Mouse (Mus musculus): ENCODE results near the gene Ubr1.

Ubr1 gene

GRCm38 (mm10) chr2:120853151-120853550, 117.4 kb downstream of the Ubr1 start:
- no peak for DNase-seq (ENCODE audit: low read depth)

GRCm38 (mm10) chr2:120852626-120853025, 117.9 kb downstream of the Ubr1 start:
- no peak for DNase-seq (ENCODE audit: low read depth)

GRCm38 (mm10) chr2:120850424-120851082, 120.0 kb downstream of the Ubr1 start, which contains the start of gene Ttbk2:
Ttbk2 (minus strand) TSS chr2:120850604.
- DNase-seq (ENCODE audit: low read depth), result peak; percentile 90

GRCm38 (mm10) chr2:120849449-120850423, 120.8 kb downstream of the Ubr1 start, which contains the start of gene Cdan1:
Cdan1 (minus strand) TSS chr2:120850128.
- DNase-seq (ENCODE audit: low read depth), result no peak

GRCm38 (mm10) chr2:120845280-120845679, 125.2 kb downstream of the Ubr1 start:
- DNase-seq (ENCODE audit: low read depth), result no peak

- no peak for DNase-seq (ENCODE audit: low read depth)
Observed at GRCm38 (mm10) chr2:120843990-120844389, 126.5 kb downstream of the Ubr1 start.

GRCm38 (mm10) chr2:120841211-120841610, 129.3 kb downstream of the Ubr1 start:
- DNase-seq (ENCODE audit: low read depth), result no peak

- DNase-seq (ENCODE audit: low read depth), result no peak
Observed at GRCm38 (mm10) chr2:120835167-120835566, 135.3 kb downstream of the Ubr1 start.

- DNase-seq (ENCODE audit: low read depth), result no peak
Observed at GRCm38 (mm10) chr2:120826936-120827638, 143.4 kb downstream of the Ubr1 start.
